Mouse (Mus musculus) spleen, postnatal 36 days (tissue): Measurements from ENCODE around the gene I830077J02Rik.
A peak's percentile ranks its signal among the peaks of the same experiment; 100 is the strongest.
"Not testable (repeated sequence)": the region's sequence is repeated elsewhere in the genome, so short reads cannot be mapped to it uniquely, and the experiment has no call there.

ENCODE experiments used
- DNase-seq, 2 experiments: peaks; one replicate each; pipeline ENCODE4 v3.0.0; 2022; ENCODE audit warnings: low spot score in 2 of 2, mixed read lengths in 1 of 2

The I830077J02Rik gene

GRCm38 (mm10) chr3:105932240-105933071 is at the start of gene I830077J02Rik:
Gene I830077J02Rik, minus strand, starts transcription at chr3:105932664.
- DNase-seq: peak in 1 of 2 experiments; percentile 39

- DNase-seq: no peak
Measured at GRCm38 (mm10) chr3:105974174-105974573, 41.7 kb upstream of the I830077J02Rik start.

DNA sequence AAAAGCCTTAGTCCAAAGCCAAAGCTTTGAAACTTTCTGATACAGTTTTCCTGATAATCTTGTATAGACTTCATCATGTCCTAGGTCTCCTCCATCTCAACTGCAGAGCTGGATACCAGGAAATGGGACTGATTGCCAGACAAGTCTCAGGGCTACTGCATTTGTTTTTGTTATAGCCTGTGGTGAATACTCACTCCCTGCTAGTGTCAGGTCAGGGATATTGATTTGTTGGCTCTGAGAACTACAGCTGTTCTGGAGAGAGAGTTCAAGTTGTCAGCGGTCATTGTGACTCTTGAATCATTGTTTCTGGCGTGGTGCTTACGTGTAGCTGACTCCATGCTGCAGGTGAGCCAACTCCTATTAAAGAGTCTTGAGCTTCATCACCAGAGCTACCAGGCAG is 40.9 kb upstream of the I830077J02Rik start, which contains the start of gene Ovgp1:
TSS of gene Ovgp1 (plus strand) at position 301 of the 400 bp plus-strand sequence.
- no peak for DNase-seq

GRCm38 (mm10) chr3:105971831-105972446 is 39.5 kb upstream of the I830077J02Rik start:
- DNase-seq: no peak

DNA sequence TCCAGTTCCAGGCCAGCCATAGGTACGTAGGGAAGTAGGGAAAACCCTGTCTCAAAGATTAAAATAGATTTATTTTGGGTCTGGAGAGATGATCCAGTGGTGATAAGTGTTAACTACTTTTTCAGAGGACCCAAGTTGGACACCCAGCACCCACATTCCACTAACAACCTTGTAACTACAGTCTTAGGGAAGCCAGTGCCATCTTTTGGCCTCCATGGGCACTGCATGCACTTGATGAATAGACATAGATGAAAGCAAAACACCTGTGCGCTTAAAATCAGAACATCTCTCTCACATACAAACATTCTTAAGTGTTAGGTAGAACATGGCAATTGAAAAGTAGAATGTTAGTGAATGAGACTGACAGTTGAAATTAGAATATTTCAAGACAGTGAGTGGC is 28.2 kb upstream of the I830077J02Rik start:
- DNase-seq: peak in 1 of 2 experiments; percentile 4

DNA sequence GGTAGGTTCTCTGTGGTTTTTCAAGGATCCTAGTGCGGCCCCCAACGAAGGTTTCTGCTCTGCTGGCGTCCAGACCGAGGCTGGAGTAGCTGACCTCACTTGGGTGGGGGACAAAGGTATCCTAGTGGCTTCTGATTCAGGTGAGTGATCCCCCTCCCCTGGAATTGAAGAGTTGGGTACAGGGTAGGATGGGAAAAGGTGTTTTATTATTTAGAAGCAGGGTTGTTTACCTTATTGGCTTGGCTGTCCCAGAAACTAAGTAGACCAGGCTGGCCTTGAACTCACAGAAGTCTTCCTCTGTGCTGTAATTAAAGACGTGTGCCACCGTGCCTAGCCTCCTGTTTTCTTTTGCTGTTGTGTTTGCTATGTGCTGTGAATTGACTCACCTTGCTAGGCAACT is 27.5 kb upstream of the I830077J02Rik start, which contains the start of gene Atp5f1:
TSS of gene Atp5f1 (minus strand) at position 101 of the 400 bp plus-strand sequence.
- no peak for DNase-seq

- DNase-seq: no peak
Measured at GRCm38 (mm10) chr3:105959585-105959984, 27.1 kb upstream of the I830077J02Rik start.

DNA sequence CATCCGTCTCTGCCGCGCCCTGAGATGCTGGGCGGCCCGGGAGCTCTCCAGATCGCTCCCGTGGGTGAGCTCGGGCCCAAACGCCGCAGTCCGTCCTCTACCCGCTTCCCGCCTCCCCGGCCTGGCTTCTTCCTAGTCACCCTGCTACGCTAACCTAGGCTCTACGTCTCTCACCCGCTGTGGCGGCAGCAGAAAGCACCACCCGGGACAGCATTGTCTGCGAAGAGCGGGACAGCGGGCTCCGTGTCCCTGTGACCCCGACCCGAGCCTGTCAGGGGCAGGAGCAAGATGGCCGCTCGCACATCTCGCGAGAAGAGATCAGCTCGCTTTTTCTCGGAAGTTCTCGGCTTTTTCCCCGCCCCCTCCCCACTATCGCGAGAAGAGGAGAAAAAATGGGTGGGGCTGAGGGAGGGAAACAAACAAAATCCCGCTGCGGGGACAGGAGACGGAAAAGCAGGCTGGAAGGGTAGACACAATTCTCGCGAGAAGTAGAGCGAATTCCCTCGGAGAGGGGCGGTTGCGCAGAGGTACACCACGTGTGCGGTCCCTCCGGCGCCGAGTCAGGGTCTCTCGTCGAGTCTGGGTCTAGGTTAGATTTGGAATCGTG is 26.6 kb upstream of the I830077J02Rik start, which contains the start of gene Wdr77:
TSS of gene Wdr77 (plus strand) at position 396 of the 607 bp plus-strand sequence.
- DNase-seq: peak; percentile 92 to 96

GRCm38 (mm10) chr3:105958204-105958603 is 25.7 kb upstream of the I830077J02Rik start:
- DNase-seq: no peak

- DNase-seq: no peak
Measured at GRCm38 (mm10) chr3:105957235-105957634, 24.8 kb upstream of the I830077J02Rik start.

DNA sequence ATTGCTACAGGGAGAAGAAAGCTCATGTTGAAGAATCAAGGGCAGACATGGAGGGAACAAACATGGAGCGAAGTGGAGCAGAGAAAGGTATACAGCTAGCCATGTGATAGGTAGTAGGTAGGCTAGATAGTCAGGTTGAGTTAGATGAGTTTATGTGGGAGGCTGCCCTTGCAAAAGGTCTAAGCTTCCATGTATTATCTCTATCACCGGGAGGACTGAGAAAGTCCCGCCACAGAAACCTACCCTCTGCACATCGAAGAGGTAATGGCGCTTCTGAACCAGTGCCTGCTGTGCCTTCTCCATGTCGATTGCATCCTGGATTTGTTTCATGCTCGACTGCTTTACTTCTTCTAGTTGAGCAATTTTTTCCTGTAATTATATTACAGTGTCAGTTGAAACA is 18.9 kb upstream of the I830077J02Rik start:
- no peak for DNase-seq

- no peak for DNase-seq
Measured at GRCm38 (mm10) chr3:105936111-105936510, 3.6 kb upstream of the I830077J02Rik start.

GRCm38 (mm10) chr3:105935033-105935432 is 2.6 kb upstream of the I830077J02Rik start:
- no peak for DNase-seq

DNA sequence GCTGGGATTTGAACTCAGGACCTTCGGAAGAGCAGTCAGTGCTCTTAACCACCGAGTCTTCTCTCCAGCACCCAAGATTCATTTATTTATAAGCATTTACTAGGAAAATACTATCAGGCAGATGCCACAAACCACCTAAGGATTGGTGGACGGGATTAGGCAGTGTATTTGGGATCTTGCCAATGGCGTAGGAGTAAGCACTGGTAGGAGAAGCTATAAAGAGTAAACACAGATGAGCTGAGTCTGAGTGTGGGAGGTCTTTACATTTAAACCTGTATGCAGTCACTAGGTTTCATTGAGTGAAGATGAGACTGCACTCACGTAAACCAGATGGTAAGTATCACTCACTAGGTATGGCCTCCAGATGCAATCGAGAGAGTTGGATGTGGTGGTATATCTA is 1.5 kb upstream of the I830077J02Rik start:
- no peak for DNase-seq

DNA sequence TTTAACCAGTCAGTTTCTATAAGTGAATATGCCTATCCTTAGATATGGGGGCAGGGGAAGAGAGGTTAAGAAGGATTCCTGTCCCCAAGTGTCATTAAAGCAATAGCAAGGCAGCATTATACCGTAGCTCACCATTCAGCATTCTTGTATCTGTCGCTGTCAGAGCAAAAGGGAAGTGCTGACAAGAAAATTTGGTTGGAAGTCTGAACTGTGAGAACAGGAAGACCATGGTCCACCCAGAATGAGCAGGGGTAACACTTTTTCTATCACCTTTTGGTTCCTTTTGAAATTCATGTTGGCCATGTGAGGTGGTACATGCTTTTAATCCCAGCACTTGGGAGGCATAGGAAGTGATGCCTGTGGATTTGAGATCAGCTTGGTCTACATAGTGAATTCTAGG is 1.4 kb downstream of the I830077J02Rik start:
- DNase-seq: no peak

DNA sequence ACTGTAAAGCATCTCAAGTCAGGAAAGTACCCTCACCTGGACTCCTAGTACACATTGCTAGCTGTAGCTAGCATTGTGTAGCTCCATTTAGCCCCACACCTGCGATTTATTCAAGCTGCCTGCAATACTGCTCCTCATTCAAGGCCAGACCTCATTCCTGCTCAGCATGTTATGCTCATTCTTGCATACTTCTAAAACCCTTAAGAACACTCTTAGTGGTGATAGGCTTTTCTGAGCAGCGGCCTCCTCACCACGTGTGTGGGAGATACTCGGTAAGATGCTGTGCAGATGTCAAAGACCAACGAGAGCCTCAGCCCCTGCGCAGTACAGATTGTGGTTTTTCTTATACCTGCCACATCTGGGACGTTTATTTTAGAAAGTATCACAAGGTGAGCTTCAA is 2.6 kb downstream of the I830077J02Rik start:
- no peak for DNase-seq

DNA sequence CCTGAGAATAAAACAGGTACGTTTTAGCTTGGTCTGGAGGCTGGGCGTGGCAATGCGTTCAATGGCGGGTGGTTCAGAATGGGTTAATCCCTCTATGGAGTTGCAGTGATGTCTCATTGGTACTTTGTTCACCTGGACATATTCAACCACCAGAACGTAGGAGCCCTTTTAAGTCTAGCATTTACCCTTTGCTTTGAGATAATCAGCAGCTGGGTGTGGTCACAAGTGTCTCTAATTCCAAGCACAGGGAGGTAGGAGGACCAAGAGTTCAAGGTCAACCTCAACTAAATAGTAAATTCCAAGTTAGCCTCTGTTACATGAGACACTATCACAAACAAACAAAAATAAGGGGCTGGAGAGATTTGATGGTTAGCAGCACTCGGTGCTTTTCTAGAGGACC is 3.7 kb downstream of the I830077J02Rik start:
- DNase-seq: no peak

DNA sequence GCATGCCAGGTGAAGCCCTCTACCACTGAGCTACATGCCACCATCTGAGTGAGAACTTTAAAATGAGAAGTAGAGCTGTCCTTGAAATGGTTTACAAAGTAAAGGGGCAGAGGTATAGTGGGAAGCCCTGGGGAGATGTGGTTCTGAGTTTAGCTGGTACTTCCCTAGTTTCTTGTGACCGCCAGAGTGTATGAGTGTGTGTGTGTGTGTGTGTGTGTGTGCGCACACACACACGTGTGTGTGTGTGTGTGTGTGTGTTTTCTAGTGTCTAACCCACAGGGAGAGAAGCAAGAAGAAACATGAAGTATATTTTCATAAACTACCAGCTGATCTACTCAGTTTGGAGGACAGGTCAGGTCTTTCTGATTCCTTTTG is 4.3 kb downstream of the I830077J02Rik start:
- DNase-seq: peak; percentile 30 to 41

- no peak for DNase-seq
Measured at GRCm38 (mm10) chr3:105927561-105928194, 4.8 kb downstream of the I830077J02Rik start.

DNA sequence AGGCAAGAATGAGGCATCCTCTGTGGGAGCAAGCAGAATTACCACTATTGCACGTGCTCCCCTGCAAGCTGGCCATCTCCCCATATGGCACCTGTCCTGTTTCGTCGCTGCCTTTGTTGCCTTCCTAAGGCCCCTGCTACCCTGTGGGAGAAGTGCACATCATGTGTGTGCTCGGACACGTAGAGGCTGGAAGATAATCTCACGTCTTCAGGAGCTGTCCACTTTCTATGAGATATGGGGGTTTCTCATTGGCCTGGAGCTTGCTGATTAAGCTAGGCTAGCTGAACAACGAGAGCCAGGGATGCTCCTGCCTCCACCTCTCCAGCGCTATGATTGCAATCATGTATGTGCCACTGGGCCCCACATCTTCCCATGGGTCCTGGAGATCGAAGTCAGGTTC is 7.8 kb downstream of the I830077J02Rik start:
- no peak for DNase-seq

DNA sequence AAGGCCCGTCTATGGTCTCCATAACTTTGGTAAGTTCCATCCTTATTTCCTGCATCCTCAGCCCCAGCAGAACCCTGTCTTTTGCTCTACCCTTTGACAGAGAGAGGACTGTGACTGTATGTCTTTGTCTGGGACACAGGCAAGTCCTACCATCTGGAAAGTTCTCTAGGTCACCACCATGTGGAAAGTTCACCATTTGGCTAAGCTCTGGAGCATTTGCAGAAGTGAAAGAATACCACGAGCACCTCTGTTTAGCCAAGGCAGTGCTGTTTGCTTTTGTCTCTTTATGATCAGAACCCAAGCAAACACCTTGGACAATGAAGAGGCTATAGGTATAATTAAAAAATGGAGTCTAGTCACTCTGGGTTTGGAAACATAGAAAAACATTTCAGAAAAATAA is 10.5 kb downstream of the I830077J02Rik start:
- DNase-seq: peak in 1 of 2 experiments; percentile 50

DNA sequence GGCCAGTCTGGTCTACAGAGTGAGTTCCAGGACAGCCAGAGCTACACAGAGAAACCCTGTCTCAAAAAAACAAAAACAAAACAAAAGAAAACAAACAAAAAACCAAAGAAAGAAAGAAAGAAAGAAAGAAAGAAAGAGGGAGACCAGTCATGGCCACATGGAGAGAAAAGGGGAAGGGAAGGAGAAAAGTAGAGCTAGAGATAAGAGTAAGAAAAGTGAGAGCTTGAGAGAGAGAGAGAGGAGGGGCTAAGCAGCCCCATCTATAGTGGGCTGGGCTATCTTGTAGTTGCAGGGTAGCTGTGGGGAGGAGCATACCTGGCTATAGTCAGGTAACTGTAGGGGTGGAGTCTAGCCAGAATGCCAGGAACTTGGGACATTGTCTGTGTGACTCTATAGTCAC is 11.7 kb downstream of the I830077J02Rik start:
- not testable (repeated sequence) for DNase-seq
